Mouse (Mus musculus): ENCODE measurements around the gene Ifit2. TPM values are rescaled to one million over a fixed set of nuclear protein-coding genes. Genes with fewer than 3 reads are reported as not detected.

Gene Ifit2
- total RNA-seq, 1 experiment = 1.7 TPM

DNA sequence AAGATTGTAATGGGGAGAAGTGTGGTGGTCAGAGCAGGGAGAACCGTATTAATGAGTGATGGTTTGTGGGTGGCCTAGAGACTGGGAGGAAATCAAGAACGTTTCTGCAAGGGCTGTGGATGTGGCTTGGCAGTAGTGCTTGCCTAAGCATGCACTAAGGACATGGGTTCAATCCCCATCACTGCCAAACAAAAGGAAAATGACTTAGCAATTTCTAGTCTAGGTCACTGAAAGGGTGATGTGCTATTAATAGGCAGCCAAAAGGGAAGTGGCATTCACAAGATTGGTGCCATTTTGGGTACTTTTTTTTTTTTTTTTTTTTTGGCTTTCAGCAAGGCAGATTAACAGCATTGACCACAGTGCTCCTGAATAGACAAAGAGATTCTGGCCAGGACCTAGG lies 29.1 kb upstream of the Ifit2 start:
- H3K4me1 ChIP-seq (ENCODE audit: control insufficient read depth in 2 of 2, insufficient read depth in 2 of 2, low read length in 2 of 2, poor library complexity in 1 of 2) = peaks cover 0 to 3% of the 10 kb centered on the region in 2 experiments; a peak in 2 of 4 replicates
- H3K36me3 ChIP-seq (ENCODE audit: control insufficient read depth, insufficient read depth, low read length, poor library complexity, severe bottlenecking) = no peaks in the 10 kb centered on the region
- TF ChIP-seq ZC3H11A (IDR thresholded peaks at IDR 0.05; ENCODE audit: borderline replicate concordance, low read depth, low read length) (no peak), HCFC1 (IDR thresholded peaks at IDR 0.05; ENCODE audit: borderline replicate concordance, insufficient read depth, low read length) (no peak), ZNF384 (IDR thresholded peaks at IDR 0.05; ENCODE audit: low read depth, low read length) (no peak), MAFK (IDR thresholded peaks at IDR 0.05; ENCODE audit: insufficient read depth, low read depth, low read length) (no peak), CHD2 (IDR thresholded peaks at IDR 0.05; ENCODE audit: low read depth, low read length) (no peak)
- H3K4me3 ChIP-seq (ENCODE audit: insufficient read depth in 1 of 2, low read depth in 1 of 2, low read length in 2 of 2, poor library complexity in 1 of 2, severe bottlenecking in 1 of 2) = no peak overlapping the region
- no peak overlapping the region for H3K9ac ChIP-seq (ENCODE audit: insufficient read depth, low read depth, low read length, poor library complexity, severe bottlenecking)
- no peaks in the 10 kb centered on the region for H3K9me3 ChIP-seq (ENCODE audit: control insufficient read depth, insufficient read depth, low read depth, low read length)
- in situ Hi-C loops (cut with MboI; ENCODE audit: low sequenced_read_pairs in 2 of 2, unreplicated experiment in 2 of 2) = no loop called here
- no peak for DNase-seq (ENCODE audit: low read depth, low spot score)
- H3K27ac ChIP-seq (ENCODE audit: insufficient read depth, low read depth, low read length, poor library complexity, severe bottlenecking) = no peak overlapping the region

DNA sequence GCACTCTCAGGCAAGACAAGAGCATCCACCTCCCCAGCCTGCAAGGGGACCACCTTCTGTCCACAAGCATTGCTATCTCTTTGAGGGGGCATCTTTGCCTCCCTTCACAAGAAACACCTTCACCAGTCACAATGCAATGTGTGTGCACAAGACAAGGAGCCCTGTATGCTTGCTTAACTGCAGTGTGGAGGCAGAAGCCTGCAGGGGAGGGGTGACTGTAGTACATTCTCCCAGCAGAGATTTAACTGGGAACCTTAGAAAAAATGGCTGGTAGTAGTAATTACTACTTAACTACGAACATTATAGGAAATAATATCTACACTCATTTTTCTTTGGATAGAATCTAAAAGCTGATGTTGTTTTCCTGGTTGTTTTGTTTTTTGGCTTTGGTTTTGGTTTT lies 28.5 kb upstream of the Ifit2 start:
- Histone ChIP-seq H3K4me1 (ENCODE audit: control insufficient read depth in 2 of 2, insufficient read depth in 2 of 2, low read length in 2 of 2, poor library complexity in 1 of 2) (peaks cover 0 to 3% of the 10 kb centered on the region in 2 experiments; a peak in 2 of 4 replicates), H3K9ac (ENCODE audit: insufficient read depth, low read depth, low read length, poor library complexity, severe bottlenecking) (no peak overlapping the region), H3K36me3 (ENCODE audit: control insufficient read depth, insufficient read depth, low read length, poor library complexity, severe bottlenecking) (no peaks in the 10 kb centered on the region), H3K4me3 (ENCODE audit: insufficient read depth in 1 of 2, low read depth in 1 of 2, low read length in 2 of 2, poor library complexity in 1 of 2, severe bottlenecking in 1 of 2) (no peak overlapping the region), H3K9me3 (ENCODE audit: control insufficient read depth, insufficient read depth, low read depth, low read length) (no peaks in the 10 kb centered on the region), H3K27ac (ENCODE audit: insufficient read depth, low read depth, low read length, poor library complexity, severe bottlenecking) (no peak overlapping the region)
- TF ChIP-seq ZNF384 (IDR thresholded peaks at IDR 0.05; ENCODE audit: low read depth, low read length) (no peak), HCFC1 (IDR thresholded peaks at IDR 0.05; ENCODE audit: borderline replicate concordance, insufficient read depth, low read length) (no peak), MAFK (IDR thresholded peaks at IDR 0.05; ENCODE audit: insufficient read depth, low read depth, low read length) (no peak), ZC3H11A (IDR thresholded peaks at IDR 0.05; ENCODE audit: borderline replicate concordance, low read depth, low read length) (no peak), CHD2 (IDR thresholded peaks at IDR 0.05; ENCODE audit: low read depth, low read length) (no peak)
- DNase-seq (ENCODE audit: low read depth, low spot score) = no peak
- in situ Hi-C loops (cut with MboI; ENCODE audit: low sequenced_read_pairs in 2 of 2, unreplicated experiment in 2 of 2) = no loop called here

DNA sequence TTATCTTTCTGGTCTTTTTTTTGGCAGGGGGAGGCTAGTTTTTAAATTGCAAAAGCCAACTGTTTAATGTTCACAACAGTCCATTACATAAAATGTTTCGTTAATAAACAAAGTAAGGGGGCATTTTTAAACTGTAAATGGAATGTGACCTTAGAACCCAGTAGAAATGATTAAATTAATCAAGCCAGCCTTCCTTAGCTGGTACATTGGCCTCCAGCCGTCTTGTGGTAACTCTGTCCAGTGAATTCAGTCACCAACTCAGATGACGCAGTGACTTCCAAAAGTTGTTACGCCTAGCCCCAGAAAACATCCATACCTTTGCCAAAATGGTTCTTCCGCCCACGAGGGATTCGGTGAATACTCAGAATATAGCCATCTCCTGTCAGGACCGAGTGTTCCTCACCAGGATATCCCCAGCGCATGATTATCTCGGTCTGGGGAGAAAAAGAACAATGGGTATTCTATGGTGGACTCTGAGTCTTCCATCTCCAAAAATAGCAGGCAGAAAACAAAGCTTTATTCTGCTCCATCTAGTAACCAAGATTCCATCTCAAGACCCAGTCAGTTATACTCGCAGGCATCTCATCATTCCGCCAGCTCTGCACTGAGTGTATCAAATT lies 27.3 kb upstream of the Ifit2 start:
- no peak overlapping the region for H3K4me3 ChIP-seq (ENCODE audit: insufficient read depth in 1 of 2, low read depth in 1 of 2, low read length in 2 of 2, poor library complexity in 1 of 2, severe bottlenecking in 1 of 2)
- in situ Hi-C loops (cut with MboI; ENCODE audit: low sequenced_read_pairs in 2 of 2, unreplicated experiment in 2 of 2) = no loop called here
- TF ChIP-seq ZC3H11A (IDR thresholded peaks at IDR 0.05; ENCODE audit: borderline replicate concordance, low read depth, low read length) = no peak
- no peak for TF ChIP-seq HCFC1 (IDR thresholded peaks at IDR 0.05; ENCODE audit: borderline replicate concordance, insufficient read depth, low read length)
- TF ChIP-seq ZNF384 (IDR thresholded peaks at IDR 0.05; ENCODE audit: low read depth, low read length) = no peak
- no peak for TF ChIP-seq MAFK (IDR thresholded peaks at IDR 0.05; ENCODE audit: insufficient read depth, low read depth, low read length)
- TF ChIP-seq CHD2 (IDR thresholded peaks at IDR 0.05; ENCODE audit: low read depth, low read length) = no peak
- H3K9ac ChIP-seq (ENCODE audit: insufficient read depth, low read depth, low read length, poor library complexity, severe bottlenecking) = no peak overlapping the region
- no peak for DNase-seq (ENCODE audit: low read depth, low spot score)
- no peaks in the 10 kb centered on the region for H3K9me3 ChIP-seq (ENCODE audit: control insufficient read depth, insufficient read depth, low read depth, low read length)
- H3K27ac ChIP-seq (ENCODE audit: insufficient read depth, low read depth, low read length, poor library complexity, severe bottlenecking) = no peak overlapping the region
- no peaks in the 10 kb centered on the region for H3K36me3 ChIP-seq (ENCODE audit: control insufficient read depth, insufficient read depth, low read length, poor library complexity, severe bottlenecking)
- peaks cover 0 to 3% of the 10 kb centered on the region in 2 experiments; a peak in 2 of 4 replicates for H3K4me1 ChIP-seq (ENCODE audit: control insufficient read depth in 2 of 2, insufficient read depth in 2 of 2, low read length in 2 of 2, poor library complexity in 1 of 2)

DNA sequence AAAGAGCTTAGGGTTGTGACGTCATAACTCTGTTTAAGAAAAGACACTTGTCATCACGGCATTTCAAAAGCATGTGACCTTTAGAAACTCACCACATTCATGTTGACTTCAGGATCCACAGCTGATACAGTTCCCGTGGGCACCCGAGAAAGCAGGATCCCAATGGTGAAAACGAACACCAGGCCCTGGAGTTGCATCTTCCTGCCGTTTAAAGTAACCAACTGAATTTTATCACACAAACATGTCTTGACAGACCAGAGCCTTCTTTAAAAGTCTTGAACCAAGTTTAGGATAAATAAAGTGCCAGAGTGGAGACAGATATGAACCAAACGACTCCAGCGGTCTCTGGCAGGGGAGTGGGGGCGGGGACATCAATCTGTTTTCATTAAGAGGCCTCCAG lies 25.8 kb upstream of the Ifit2 start:
- DNase-seq (ENCODE audit: low read depth, low spot score) = no peak
- in situ Hi-C loops (cut with MboI; ENCODE audit: low sequenced_read_pairs in 2 of 2, unreplicated experiment in 2 of 2) = no loop called here
- H3K36me3 ChIP-seq (ENCODE audit: control insufficient read depth, insufficient read depth, low read length, poor library complexity, severe bottlenecking) = no peaks in the 10 kb centered on the region
- no peak overlapping the region for H3K27ac ChIP-seq (ENCODE audit: insufficient read depth, low read depth, low read length, poor library complexity, severe bottlenecking)
- H3K9me3 ChIP-seq (ENCODE audit: control insufficient read depth, insufficient read depth, low read depth, low read length) = no peaks in the 10 kb centered on the region
- peaks cover 0 to 3% of the 10 kb centered on the region in 2 experiments; a peak in 2 of 4 replicates for H3K4me1 ChIP-seq (ENCODE audit: control insufficient read depth in 2 of 2, insufficient read depth in 2 of 2, low read length in 2 of 2, poor library complexity in 1 of 2)
- no peak overlapping the region for H3K4me3 ChIP-seq (ENCODE audit: insufficient read depth in 1 of 2, low read depth in 1 of 2, low read length in 2 of 2, poor library complexity in 1 of 2, severe bottlenecking in 1 of 2)
- TF ChIP-seq ZC3H11A (IDR thresholded peaks at IDR 0.05; ENCODE audit: borderline replicate concordance, low read depth, low read length) (no peak), CHD2 (IDR thresholded peaks at IDR 0.05; ENCODE audit: low read depth, low read length) (no peak), MAFK (IDR thresholded peaks at IDR 0.05; ENCODE audit: insufficient read depth, low read depth, low read length) (no peak), HCFC1 (IDR thresholded peaks at IDR 0.05; ENCODE audit: borderline replicate concordance, insufficient read depth, low read length) (no peak), ZNF384 (IDR thresholded peaks at IDR 0.05; ENCODE audit: low read depth, low read length) (no peak)
- H3K9ac ChIP-seq (ENCODE audit: insufficient read depth, low read depth, low read length, poor library complexity, severe bottlenecking) = no peak overlapping the region
